Mouse (Mus musculus): Measurements from ENCODE around the gene Zfp747. TPM values are rescaled to one million over a fixed set of nuclear protein-coding genes. Genes with fewer than 3 reads are reported as not detected.
"Not testable (repeated sequence)": the region's sequence is repeated elsewhere in the genome, so short reads cannot be mapped to it uniquely, and the experiment has no call there.

Gene Zfp747
- total RNA-seq, 2 experiments from 2014 or later, result 6.4 to 7.4 TPM

DNA sequence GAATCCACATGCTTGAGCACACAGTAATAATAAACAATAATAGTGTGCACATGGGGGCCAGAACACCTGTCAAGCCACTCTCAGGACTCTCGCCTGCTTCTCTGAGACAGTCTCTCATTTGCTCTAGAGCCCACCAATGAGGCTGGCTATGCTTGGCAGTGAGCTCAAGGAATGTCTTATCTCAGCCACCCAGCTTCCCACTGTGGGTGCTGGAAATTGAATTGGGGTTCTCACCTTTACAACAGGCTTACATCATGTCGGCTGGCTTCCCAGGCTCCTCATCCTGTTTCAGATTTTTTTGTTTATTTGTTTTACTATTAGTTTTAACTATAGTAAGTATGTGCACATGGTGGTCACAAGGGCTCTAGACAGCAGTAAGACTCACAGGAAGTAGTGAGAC, 4.6 kb downstream of the Zfp747 start:
- DNase-seq, result no peak

- DNase-seq, result no peak
Observed at GRCm38 (mm10) chr7:127366249-127366648, 9.6 kb downstream of the Zfp747 start.

GRCm38 (mm10) chr7:127364166-127364565, 11.7 kb downstream of the Zfp747 start:
- no peak for DNase-seq

- no peak for DNase-seq
Observed at GRCm38 (mm10) chr7:127363475-127363921, 12.4 kb downstream of the Zfp747 start.

- DNase-seq, result not testable (repeated sequence)
Observed at GRCm38 (mm10) chr7:127362418-127362817, 13.4 kb downstream of the Zfp747 start.

DNA sequence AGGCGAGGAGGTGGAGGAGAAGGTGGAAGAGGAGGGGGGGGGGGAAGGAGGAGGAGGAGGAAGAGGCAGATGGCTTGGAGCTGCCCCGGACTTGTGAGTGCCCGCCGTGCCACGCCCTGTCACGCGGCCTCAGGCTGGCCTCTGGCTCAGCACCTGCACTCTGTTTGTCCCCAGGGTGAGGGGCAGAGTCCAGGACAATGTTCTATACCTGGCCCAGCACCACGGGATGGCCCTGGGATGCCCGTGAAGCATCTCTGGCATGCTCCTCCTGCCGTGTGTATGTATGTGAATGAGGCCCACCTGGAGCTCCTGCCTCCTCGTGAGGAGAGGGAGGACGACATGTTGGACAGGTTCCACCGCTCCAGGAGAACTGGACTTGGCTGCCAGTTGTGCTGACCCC, 14.4 kb downstream of the Zfp747 start:
- no peak for DNase-seq

DNA sequence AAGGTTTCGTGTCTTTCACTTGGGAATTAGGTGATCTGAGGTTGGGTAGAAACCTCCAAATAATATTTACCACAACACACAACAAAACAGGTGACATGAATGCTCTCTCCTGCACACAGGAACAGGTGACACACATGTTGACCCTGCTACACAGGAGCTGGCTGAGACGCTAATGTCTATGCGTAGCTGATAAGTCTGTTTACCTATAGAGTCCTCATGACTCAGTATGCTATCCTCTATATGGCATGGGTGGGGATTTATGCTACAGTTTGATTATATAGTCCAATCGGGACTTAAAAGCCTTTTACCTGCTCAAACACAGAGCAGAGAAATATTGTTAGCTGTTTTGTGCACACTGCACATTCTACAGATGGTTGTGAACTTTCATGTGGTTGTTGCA, 15.6 kb downstream of the Zfp747 start:
- no peak for DNase-seq

- no peak for DNase-seq
Observed at GRCm38 (mm10) chr7:127358472-127358871, 17.4 kb downstream of the Zfp747 start.

DNA sequence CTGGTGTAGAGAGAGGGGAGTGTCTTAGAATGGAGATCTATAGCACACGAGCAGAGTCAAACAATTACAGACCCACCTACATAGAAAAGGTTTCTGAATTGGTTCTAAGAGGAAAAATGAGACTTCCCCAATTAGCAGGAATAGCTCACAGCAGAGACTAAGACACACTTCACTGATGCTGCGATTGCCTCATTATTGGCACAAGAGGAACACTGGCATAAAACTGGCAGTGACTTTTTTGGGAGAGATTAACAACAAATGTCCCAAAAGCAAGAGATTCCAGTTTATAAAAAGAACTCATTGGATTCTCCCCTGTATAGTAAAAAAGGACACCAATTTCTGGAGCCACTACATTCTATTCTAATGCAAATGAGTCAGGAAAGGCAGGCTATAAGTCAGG, 18.0 kb downstream of the Zfp747 start:
- no peak for DNase-seq

DNA sequence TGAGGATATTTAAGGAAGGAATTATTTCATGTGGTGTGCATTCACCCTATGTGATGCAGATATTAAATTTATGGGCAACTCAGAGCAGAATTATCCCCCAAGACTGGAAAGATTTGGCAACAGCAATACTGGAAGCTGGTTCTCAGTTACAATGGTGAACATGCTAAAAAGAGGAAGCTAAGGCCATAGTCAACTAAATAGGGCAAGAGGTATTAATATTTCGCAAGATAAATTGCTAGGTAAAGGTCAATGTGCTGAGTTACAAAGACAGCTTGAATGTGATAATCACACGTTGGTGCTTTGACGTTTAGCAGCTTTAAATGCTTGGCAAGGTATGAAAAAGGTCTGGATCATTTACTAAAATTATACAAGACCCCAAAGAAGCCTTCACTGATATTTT, 20.1 kb downstream of the Zfp747 start:
- no peak for DNase-seq

GRCm38 (mm10) chr7:127351230-127352004, 24.4 kb downstream of the Zfp747 start:
- DNase-seq, result no peak

DNA sequence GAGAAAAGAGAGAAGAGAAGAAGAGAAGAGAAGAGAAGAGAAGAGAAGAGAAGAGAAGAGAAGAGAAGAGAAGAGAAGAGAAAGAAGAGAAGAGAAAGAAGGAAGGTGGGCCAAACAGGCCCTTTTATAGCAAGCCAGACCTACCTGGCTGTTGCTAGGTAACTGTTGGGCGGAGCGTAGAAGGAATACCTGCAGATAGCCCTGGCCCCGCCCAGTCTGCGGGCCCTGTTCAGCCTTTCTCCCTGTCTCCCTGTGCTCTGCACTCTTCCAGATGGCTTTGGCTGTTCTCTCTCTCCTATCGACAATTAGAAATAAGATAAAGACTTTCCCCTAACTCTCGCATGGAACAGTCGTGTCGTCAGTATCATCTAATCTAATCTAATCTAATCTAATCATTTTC, 29.2 kb downstream of the Zfp747 start:
- DNase-seq, result no peak

DNA sequence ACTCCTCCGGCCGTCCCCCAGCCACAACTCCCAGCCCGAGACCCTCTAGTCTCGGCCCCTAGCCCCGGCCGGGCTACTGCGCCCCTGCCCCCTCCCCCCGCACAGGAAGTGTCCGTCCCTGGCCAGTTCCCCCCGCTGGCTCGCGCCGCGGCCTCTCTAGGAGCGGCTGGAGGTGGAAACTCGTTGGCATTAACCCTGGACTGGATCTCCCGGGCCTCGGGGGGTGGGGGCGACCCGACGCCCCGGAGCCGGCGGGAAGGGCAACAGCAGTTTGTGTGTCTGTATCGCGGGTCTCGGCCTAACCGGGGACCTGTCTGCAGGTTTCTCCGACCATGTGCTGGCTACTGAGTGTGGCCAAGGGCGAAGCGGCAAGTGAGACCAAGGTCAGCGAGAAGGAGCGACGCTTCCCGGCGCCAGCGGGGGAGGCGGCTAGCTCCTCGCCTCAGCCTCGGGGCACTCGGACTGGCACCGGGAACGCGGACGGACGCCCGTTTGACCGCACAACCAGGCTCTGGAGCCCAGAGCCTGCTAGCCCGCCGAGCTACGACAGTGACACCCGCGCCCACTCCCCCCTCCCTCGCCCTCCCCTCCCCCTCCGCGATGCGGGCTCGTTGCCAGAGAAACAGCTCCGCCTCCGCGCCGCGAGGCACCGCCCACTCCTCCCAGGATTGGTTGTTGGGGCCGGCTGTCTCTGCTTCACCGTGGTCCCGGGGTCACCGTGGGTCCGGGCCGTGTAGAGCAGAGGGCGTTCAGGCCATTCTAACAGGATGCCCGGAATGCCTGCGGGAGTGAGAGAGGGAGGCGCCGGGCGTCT, 30.1 kb downstream of the Zfp747 start, which contains the start of gene Zfp768:
TSS of gene Zfp768 (minus strand) at position 78 of the 814 bp plus-strand sequence.
- peak; percentile 86 to 89 for DNase-seq

- peak; percentile 32 to 56 for DNase-seq
Observed at GRCm38 (mm10) chr7:127345092-127345491, 30.8 kb downstream of the Zfp747 start.

- DNase-seq, result no peak
Observed at GRCm38 (mm10) chr7:127344371-127344770, 31.5 kb downstream of the Zfp747 start.

DNA sequence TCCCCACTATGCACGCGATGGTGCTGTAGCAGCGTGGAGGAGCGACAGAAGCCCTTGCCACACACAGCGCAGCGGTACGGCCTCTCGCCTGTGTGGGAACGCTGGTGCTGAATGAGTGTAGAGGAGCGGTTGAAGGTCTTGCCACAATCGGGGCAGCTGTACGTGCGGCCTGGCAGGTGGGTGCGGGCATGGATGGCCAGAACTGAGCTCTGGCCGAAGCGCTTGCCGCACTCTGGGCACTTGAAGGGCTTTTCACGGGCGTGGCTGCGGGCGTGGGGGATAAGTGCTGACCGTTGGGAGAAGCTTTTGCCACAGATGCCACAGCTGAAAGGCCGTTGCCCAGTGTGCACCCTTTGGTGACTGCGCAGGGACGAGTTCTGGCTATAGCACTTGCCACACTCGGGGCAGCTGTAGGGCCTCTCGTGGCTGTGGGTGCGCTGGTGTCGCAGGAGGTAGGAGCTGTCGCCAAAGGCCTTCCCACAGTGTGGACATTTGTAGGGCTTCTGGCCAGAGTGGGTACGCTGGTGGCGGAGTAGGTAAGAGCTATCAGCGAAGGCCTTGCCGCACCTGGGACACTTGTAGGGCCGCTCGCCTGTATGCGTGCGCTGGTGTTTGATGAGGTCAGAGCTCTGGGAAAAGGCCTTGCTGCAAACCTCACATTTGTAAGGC, 32.4 kb downstream of the Zfp747 start:
- no peak for DNase-seq

DNA sequence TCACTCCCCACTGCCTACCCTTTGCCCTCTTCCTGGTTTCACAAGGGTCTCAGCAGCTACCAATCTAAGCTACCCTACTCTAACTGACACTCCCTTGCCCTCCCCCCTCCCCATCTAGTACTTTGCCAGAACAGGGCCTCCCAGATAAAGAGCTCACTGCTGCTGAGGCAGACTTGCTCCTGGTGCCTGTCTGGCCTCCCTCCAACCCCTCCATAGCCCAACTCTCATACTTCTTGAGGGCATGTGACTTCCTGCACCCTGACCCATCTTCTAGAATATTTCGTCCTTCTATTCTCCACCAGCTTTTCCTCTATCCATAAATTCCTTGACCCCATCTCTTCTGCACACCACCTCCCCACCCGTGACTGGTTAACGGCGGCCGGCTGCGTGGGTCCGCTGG, 33.0 kb downstream of the Zfp747 start:
- no peak for DNase-seq

- DNase-seq, result no peak
Observed at GRCm38 (mm10) chr7:127342332-127342731, 33.5 kb downstream of the Zfp747 start.

- DNase-seq, result not testable (repeated sequence)
Observed at GRCm38 (mm10) chr7:127341861-127342260, 34.0 kb downstream of the Zfp747 start.

DNA sequence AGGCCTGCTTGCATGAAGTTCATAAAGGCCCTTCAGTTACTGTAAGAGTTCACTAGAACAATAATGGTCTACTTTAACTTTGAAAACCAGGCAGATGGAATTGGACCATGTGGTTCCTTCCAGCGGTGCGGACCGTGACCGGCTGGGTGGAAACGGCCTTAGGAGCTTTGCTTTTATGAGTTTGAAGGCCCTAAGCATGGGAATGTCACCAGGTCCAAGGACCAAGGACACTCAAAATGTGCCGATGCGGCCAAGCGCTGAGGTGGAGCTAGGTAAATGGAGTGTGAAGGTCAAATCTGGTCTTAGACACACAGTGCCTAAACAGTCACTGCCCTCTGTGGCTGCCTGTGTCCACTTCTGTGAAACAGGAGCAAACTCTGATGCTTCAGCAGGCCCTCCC, 34.5 kb downstream of the Zfp747 start:
- no peak for DNase-seq

DNA sequence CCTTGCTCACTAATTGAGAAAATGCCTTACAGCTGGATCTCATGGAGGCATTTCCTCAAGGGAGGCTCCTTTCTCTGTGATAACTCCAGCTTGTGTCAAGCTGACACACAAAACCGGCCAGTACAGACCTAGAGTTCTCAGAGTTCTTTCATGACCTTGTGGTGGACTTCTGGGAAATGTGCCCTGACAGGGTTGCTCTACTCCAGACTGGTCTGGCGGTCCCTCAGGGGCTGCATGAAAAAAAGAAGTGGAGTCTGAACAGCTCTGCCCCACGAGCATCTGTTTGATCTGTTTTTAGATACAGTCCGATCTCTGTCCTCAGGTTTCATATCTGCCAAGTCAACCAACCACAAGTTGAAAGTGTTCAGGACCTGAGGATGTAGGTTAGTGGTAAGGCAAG, 38.2 kb downstream of the Zfp747 start:
- no peak for DNase-seq

GRCm38 (mm10) chr7:127335604-127336003, 40.2 kb downstream of the Zfp747 start:
- DNase-seq, result no peak

GRCm38 (mm10) chr7:127333240-127333639, 42.6 kb downstream of the Zfp747 start:
- DNase-seq, result no peak

Data from layer of hippocampus, postnatal 36 days (tissue).